Mouse (Mus musculus): ENCODE measurements around the gene Cabp2. TPM values are rescaled to one million over a fixed set of nuclear protein-coding genes. Genes with fewer than 3 reads are reported as not detected.
"Not testable (repeated sequence)": the region's sequence is repeated elsewhere in the genome, so short reads cannot be mapped to it uniquely, and the experiment has no call there.

Cabp2 gene
- not detected in 2 replicates for polyA plus RNA-seq (2015; fragmentation: Nextera tagmentation; extraction: Ambion mirVana)

DNA sequence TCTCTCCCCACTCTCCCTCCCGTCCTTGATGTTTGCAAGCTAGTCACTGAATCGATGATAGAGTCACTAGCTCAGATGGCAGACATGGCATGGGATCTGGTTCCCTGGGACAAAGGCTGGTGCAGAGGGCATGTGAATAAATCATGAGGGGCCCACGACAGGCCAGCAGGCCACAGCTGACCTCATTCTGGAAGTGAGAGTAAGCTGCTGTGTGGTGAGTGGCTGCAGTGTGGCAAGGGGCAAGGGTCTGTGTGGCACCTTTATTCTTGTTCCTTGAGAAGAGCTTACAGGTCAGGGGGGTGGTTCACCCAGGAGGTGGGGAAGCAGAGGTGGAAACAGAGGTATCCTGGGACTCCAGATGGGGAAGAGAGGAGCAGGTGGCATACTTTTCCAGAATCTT, at the start of gene Cabp2:
Cabp2 (plus strand) TSS at position 185 of the 400 bp plus-strand sequence.
- Histone ChIP-seq H3K4me2 (replicated peaks) (no peak within 1 kb of the TSS), H3K4me3 (replicated peaks) (no peak within 1 kb of the TSS), H3K27me3 (0 out of 2 replicates have a peak, but pooled peaks cover 3% of the 10 kb centered on the region), H3K27ac (no peak within 1 kb of the TSS), H3K4me1 (replicated peaks) (no peaks in the 10 kb centered on the region), H3K36me3 (no peaks in the 10 kb centered on the region), H3K9me3 (no peaks in the 10 kb centered on the region), H3K9ac (replicated peaks) (no peak within 1 kb of the TSS)
- 58% methylated on average over 3 of the region's 3 CpGs for WGBS
- ATAC-seq, result no peak

DNA sequence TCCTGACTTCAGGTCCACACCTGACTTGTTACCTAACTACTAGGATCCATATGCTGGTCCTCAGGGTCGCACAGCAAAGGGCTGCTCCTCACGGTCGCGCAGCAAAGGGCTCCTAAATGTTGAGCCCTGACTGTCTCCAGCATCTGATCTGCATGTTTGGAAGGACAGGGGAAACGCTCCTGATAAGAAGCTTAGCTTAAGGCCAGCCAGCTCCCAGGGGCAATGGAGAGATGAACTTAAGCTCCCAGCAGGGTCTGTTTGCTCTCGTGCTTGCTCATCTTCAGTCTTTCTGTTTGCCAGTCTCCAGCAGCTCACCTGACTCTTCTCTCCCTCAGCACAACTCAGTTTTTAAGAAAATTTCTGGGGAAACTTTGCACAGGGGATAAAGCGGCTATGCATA, 48.7 kb upstream of the Cabp2 start:
- ATAC-seq, result no peak
- Histone ChIP-seq H3K36me3 (peaks cover 7% of the 10 kb centered on the region; the same call in 1 of the 2 replicates), H3K4me3 (replicated peaks) (no peak overlapping the region), H3K4me2 (replicated peaks) (no peak overlapping the region), H3K4me1 (replicated peaks) (peaks cover 11% of the 10 kb centered on the region), H3K9ac (replicated peaks) (no peak overlapping the region), H3K9me3 (no peaks in the 10 kb centered on the region), H3K27ac (no peak overlapping the region), H3K27me3 (no peaks in the 10 kb centered on the region)
- 45% methylated on average over 7 of the region's 7 CpGs for WGBS

DNA sequence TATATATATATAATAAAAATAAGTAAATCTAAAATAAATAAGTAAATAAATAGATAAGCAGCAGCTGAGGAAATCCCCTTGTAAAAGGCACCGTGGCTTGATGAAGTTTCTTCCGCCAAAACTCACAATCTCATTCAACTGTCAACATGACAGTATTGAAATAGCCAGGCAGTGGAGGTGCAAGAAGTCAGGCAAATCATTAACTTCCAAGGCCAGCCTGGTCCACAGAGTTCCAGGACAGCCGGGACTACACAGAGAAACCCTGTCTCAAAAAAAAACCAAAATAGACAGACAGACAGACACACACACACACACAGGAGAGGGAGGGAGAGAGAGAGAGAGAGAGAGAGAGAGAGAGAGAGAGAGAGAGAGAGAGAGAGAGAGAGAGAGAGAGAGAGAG, 48.1 kb upstream of the Cabp2 start:
- no peak overlapping the region for H3K9ac ChIP-seq (replicated peaks)
- H3K4me2 ChIP-seq (replicated peaks), result no peak overlapping the region
- H3K9me3 ChIP-seq, result no peaks in the 10 kb centered on the region
- no peaks in the 10 kb centered on the region for H3K27me3 ChIP-seq
- H3K36me3 ChIP-seq, result peaks cover 7% of the 10 kb centered on the region; the same call in 1 of the 2 replicates
- no peak for ATAC-seq
- no peak overlapping the region for H3K4me3 ChIP-seq (replicated peaks)
- H3K27ac ChIP-seq, result no peak overlapping the region
- 88% methylated on average over 3 of the region's 3 CpGs for WGBS
- peaks cover 17% of the 10 kb centered on the region for H3K4me1 ChIP-seq (replicated peaks)

DNA sequence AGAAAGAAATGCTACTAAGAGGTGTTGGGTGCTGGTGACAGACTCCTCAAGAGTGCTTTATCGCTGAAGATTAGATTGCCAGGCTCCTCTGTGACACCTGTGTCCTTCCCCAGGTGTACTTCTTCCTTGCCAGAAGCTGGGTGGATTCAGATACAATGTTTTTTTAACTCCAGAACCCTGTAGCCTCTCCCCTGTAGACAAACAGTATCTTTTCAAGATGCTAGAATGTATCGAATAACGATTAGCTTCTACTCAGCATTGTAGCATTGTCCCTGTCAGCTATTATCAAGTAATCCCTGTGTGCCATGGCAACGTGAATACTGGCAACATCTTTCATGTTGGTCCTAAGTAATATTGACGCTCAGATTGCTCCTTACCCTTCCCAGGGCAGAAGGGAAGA, 47.6 kb upstream of the Cabp2 start:
- Histone ChIP-seq H3K9ac (replicated peaks) (no peak overlapping the region), H3K27ac (no peak overlapping the region), H3K4me3 (replicated peaks) (no peak overlapping the region), H3K9me3 (no peaks in the 10 kb centered on the region), H3K36me3 (peaks cover 7% of the 10 kb centered on the region; the same call in 1 of the 2 replicates), H3K27me3 (no peaks in the 10 kb centered on the region), H3K4me1 (replicated peaks) (peaks cover 18% of the 10 kb centered on the region), H3K4me2 (replicated peaks) (no peak overlapping the region)
- no peak for ATAC-seq
- WGBS, result 53% methylated on average over 5 of the region's 5 CpGs

DNA sequence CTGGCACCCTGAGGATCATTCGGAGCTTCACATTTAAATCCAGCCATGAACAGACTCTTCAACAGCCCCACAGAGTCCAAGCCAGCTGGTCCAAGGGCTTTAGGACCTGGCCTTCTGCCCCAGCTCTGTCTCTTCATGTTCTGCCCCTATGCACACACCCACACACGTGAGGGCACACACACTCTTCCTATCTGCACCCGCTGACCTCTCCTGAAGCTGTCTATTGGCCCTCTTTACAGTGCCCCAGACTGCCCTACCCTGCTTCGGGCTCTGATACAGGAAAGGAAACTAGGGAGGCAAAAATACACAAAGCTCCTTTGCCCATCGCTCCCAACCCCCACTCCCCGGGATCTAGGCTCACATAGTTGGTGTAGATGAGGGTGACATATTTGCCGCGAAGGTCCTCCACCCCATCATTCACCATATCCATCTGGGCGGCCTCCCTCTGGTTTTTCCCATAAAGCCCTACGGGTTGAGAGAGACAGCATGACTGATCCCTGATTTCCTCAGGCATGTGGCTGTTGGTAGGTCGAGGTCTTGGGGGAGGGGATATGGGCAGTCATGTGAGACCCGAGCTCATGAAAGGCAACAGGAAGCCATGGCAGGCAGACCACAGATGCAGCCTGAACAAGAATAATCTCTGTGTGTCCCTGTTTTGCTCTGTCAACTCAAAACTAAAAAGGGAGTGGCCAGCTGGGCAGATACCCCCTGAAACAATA, 44.9 kb upstream of the Cabp2 start:
- peaks cover 18% of the 10 kb centered on the region for H3K4me1 ChIP-seq (replicated peaks)
- H3K9ac ChIP-seq (replicated peaks), result no peak overlapping the region
- peaks cover 7% of the 10 kb centered on the region; the same call in 1 of the 2 replicates for H3K36me3 ChIP-seq
- H3K9me3 ChIP-seq, result no peaks in the 10 kb centered on the region
- 74% methylated on average over 12 of the region's 12 CpGs for WGBS
- peak overlapping the region; percentile 29 for H3K4me2 ChIP-seq (replicated peaks)
- no peak for ATAC-seq
- no peaks in the 10 kb centered on the region for H3K27me3 ChIP-seq
- H3K4me3 ChIP-seq (replicated peaks), result no peak overlapping the region
- H3K27ac ChIP-seq, result no peak overlapping the region

DNA sequence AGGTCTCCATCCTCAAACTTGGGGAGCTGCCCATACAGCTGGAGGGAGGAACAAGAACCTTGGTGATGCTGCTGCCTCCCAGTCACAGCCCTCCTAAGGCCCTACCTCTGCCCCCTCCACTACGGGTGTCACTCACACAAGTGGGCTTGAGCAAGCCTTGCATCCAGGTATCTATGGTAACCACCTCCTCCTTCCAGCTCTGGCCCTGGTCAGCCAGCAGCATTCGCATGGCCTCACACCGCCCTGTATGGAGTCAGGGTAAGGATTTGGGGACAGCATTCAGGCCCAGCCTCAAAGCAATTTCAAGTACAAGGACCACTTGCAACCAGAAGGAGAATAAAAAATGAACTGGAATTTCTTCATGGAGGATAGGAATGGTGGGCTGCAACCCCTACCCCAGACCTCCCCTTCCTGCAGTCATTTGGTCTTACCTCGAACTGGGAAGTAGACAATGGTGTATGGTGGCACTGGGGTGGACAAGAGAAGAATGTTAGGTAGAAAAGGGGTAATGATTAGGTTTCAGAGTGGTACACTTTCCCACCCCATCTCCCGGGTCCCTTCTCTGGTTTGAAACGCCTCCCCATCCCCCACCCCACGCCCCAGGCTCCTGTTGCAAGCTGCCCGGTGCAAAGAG, 44.1 kb upstream of the Cabp2 start:
- H3K4me3 ChIP-seq (replicated peaks), result peak overlapping the region; percentile 61
- peak overlapping the region; percentile 74 for H3K9ac ChIP-seq (replicated peaks)
- H3K9me3 ChIP-seq, H3K36me3 ChIP-seq, H3K27me3 ChIP-seq: not testable (repeated sequence)
- peak overlapping the region; percentile 67 for H3K27ac ChIP-seq
- 28% methylated on average over 7 of the region's 8 CpGs for WGBS
- ATAC-seq, result peak; percentile 53
- peaks cover 18% of the 10 kb centered on the region for H3K4me1 ChIP-seq (replicated peaks)
- peak overlapping the region; percentile 78 for H3K4me2 ChIP-seq (replicated peaks)

DNA sequence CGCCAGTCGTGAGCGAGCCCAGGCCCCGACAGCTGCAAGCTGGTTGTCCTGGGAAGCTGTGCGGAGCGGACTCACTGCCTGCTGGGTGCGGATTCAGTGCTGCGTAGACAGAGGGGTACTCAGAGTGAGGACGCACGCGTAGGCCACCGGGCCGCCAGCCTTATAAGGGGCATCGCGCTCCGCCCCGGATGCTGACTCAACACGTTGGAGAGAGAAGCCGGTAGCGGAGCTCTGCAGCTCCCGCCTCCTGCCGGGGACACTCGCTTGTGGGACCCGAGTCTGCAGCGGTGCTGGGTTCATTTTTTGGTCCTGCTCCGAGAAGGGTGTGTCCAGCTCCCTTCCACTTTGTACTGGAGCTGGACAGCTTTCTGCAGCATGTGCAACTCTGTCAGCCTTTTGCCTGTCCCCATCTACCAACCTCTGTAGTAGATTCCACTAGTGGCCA, 43.6 kb upstream of the Cabp2 start, which contains the start of gene Gstp1:
Gstp1 (minus strand) TSS at position 198 of the 445 bp plus-strand sequence.
- Histone ChIP-seq H3K4me1 (replicated peaks) (peaks cover 18% of the 10 kb centered on the region), H3K9ac (replicated peaks) (peak within 1 kb of the TSS; percentile 74), H3K27ac (peak within 1 kb of the TSS; percentile 67), H3K27me3 (no peaks in the 10 kb centered on the region), H3K4me3 (replicated peaks) (peak within 1 kb of the TSS; percentile 61), H3K4me2 (replicated peaks) (peak within 1 kb of the TSS; percentile 78), H3K36me3 (peaks cover 7% of the 10 kb centered on the region; the same call in 1 of the 2 replicates), H3K9me3 (no peaks in the 10 kb centered on the region)
- 0% methylated on average over 26 of the region's 26 CpGs for WGBS
- peak; percentile 91 for ATAC-seq

DNA sequence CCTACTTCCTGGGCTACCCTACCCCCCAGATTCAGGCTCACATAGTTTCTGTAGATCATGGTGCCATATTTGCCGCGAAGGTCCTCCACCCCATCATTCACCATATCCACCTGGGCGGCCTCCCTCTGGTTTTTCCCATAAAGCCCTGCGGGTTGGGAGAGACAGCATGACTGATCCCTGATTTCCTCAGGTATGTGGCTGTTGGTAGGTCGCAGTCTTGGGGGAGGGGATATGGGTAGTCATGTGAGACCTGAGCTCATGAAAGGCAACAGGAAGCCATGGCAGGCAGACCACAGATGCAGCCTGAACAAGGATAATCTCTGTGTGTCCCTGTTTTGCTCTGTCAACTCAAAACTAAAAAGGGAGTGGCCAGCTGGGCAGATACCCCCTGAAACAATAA, 40.4 kb upstream of the Cabp2 start:
- H3K27ac ChIP-seq; H3K36me3 ChIP-seq; H3K9me3 ChIP-seq; H3K27me3 ChIP-seq; H3K4me3 ChIP-seq (replicated peaks); H3K4me2 ChIP-seq (replicated peaks); ATAC-seq; H3K9ac ChIP-seq (replicated peaks): not testable (repeated sequence)
- 88% methylated on average over 5 of the region's 5 CpGs for WGBS
- peaks cover 18% of the 10 kb centered on the region for H3K4me1 ChIP-seq (replicated peaks)

DNA sequence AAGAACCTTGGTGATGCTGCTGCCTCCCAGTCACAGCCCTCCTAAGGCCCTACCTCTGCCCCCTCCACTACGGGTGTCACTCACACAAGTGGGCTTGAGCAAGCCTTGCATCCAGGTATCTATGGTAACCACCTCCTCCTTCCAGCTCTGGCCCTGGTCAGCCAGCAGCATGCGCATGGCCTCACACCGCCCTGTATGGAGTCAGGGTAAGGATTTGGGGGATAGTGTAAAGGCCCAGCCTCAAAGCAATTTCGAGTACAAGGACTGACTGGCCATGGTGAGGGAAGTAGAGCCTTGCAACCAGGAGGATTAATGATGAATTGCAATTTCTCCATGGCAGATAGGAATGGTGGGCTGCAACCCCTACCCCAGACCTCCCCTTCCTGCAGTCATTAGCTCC, 39.9 kb upstream of the Cabp2 start:
- WGBS, result 88% methylated on average over 3 of the region's 4 CpGs
- not testable (repeated sequence) for H3K27me3 ChIP-seq; H3K4me2 ChIP-seq (replicated peaks); H3K36me3 ChIP-seq; ATAC-seq; H3K4me3 ChIP-seq (replicated peaks); H3K9me3 ChIP-seq; H3K27ac ChIP-seq; H3K9ac ChIP-seq (replicated peaks)
- peaks cover 16% of the 10 kb centered on the region for H3K4me1 ChIP-seq (replicated peaks)

DNA sequence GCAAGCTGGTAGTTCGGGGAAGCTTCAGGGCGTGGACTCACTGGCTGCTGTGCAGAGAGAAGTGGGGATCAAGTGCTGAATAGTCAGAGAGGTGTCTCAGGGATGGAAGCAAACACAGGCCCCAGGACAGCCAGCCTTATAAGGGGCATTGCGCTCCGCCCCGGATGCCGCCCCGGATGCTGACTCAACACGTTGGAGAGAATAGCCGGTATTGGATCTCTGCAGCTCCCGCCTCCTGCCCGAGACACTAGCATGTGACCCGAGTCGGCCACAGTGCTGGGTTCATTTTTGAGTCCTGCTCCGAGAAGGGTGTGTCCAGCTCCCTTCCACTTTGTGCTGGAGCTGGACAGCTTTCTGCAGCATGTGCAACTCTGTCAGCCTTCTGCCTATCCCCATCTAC, 39.3 kb upstream of the Cabp2 start:
- no peak for ATAC-seq
- Histone ChIP-seq H3K9ac (replicated peaks) (no peak overlapping the region), H3K4me2 (replicated peaks) (no peak overlapping the region)

DNA sequence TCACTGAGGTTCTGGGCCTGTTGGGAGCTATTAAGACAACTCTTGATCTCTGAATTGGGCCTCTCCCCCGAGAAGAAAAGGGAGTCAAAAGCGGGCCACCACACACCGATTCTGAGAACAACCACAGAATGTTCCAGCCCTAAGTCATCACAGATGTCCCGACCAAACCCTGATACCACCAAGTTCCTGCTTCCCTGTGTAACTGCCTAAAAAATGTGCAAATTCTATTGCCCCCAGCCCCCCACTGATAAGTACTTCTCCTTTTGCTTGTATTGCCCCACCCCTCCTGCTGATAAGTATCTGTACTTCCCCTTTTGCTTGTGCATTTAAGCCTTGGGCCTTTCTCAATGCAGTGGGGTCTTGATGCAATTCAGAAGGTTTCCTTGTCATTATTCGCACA, 37.3 kb upstream of the Cabp2 start:
- 90% methylated on average over 5 of the region's 5 CpGs for WGBS
- not testable (repeated sequence) for H3K4me1 ChIP-seq (replicated peaks); ATAC-seq; H3K27ac ChIP-seq; H3K27me3 ChIP-seq; H3K9ac ChIP-seq (replicated peaks); H3K36me3 ChIP-seq; H3K4me2 ChIP-seq (replicated peaks); H3K9me3 ChIP-seq; H3K4me3 ChIP-seq (replicated peaks)

More for the DNA sequence above, 39.3 kb upstream of the Cabp2 start:
- WGBS, result 72% methylated on average over 14 of the region's 14 CpGs
- Histone ChIP-seq H3K4me3 (replicated peaks) (no peak overlapping the region), H3K27ac (no peak overlapping the region), H3K4me1 (replicated peaks) (peaks cover 12% of the 10 kb centered on the region), H3K36me3 (no peaks in the 10 kb centered on the region), H3K27me3 (no peaks in the 10 kb centered on the region), H3K9me3 (no peaks in the 10 kb centered on the region)

Data from midbrain, embryonic 13.5 days (tissue).